Mouse (Mus musculus) heart, postnatal 0 days (tissue): Measurements from ENCODE around the gene Amdhd2.

Experiments
- CTCF ChIP-seq: IDR thresholded peaks from 2 replicates; pipeline ENCODE4 v1.5.1; 2016; ENCODE audit warnings: antibody characterized with exemption, control low read depth, low read depth
- EP300 ChIP-seq: IDR thresholded peaks from 2 replicates; pipeline ENCODE4 v1.6.1; 2016; ENCODE audit warnings: antibody characterized with exemption, low read depth

- TF ChIP-seq CTCF (no peak), EP300 (no peak)
These were observed 6.0 kb downstream of the Amdhd2 start for GRCm38 (mm10) chr17:24157526-24157925.
